Mouse (Mus musculus) lung, postnatal 0 days (tissue): ENCODE measurements around the gene Dnmt3b. TPM values are rescaled to one million over a fixed set of nuclear protein-coding genes. Genes with fewer than 3 reads are reported as not detected.
A peak's percentile ranks its signal among the peaks of the same experiment; 100 is the strongest.

ENCODE experiments used
- ATAC-seq: fragments of 200-750 bp; cut with Nextera tagmentation; 2 replicates; pipeline ENCODE4 v1.8.0; 2017; ENCODE audit warnings: moderate library complexity
- DNase-seq: peaks from one replicate; pipeline ENCODE4 v3.0.0-alpha.2; 2016; ENCODE audit warnings: low spot score
- H3K27ac ChIP-seq: fragments of 300-500 bp; sonication (generic); 2 replicates; pipeline ENCODE4 v1.5.1; 2014; ENCODE audit warnings: antibody characterized with exemption, mild to moderate bottlenecking, low read length, mixed read lengths
- H3K27me3 ChIP-seq: fragments of 300-500 bp; sonication (generic); replicated peaks from 2 replicates; pipeline ENCODE4 v1.6.1; 2014; ENCODE audit warnings: low read length, mixed read lengths; ENCODE audit not compliant: insufficient read depth
- H3K36me3 ChIP-seq: fragments of 300-500 bp; sonication (generic); 2 replicates; pipeline ENCODE4 v1.6.1; 2014; ENCODE audit warnings: low read length, mixed read lengths; ENCODE audit not compliant: insufficient read depth
- H3K4me1 ChIP-seq: fragments of 300-500 bp; sonication (generic); 2 replicates; pipeline ENCODE4 v1.6.1; 2014; ENCODE audit warnings: antibody characterized with exemption, low read depth, low read length, mixed read lengths; ENCODE audit not compliant: insufficient read depth
- H3K4me2 ChIP-seq: fragments of 300-500 bp; sonication (generic); replicated peaks from 2 replicates; pipeline ENCODE4 v1.6.1; 2014; ENCODE audit warnings: low read depth, mild to moderate bottlenecking, low read length, moderate library complexity, mixed read lengths
- H3K4me3 ChIP-seq: fragments of 300-500 bp; sonication (generic); 2 replicates; pipeline ENCODE4 v1.5.1; 2014; ENCODE audit warnings: low read depth, low read length
- H3K9ac ChIP-seq: fragments of 300-500 bp; sonication (generic); replicated peaks from 2 replicates; pipeline ENCODE4 v1.6.1; 2014; ENCODE audit warnings: low read depth, mild to moderate bottlenecking
- H3K9me3 ChIP-seq: fragments of 300-500 bp; sonication (generic); 2 replicates; pipeline ENCODE4 v1.6.1; 2016; ENCODE audit warnings: low read length, mixed read lengths
- CTCF ChIP-seq: IDR thresholded peaks from 2 replicates; pipeline ENCODE4 v1.5.1; 2016; ENCODE audit warnings: antibody characterized with exemption, mild to moderate bottlenecking
- EP300 ChIP-seq: IDR thresholded peaks from 2 replicates; pipeline ENCODE4 v1.6.1; 2016; ENCODE audit warnings: antibody characterized with exemption, mild to moderate bottlenecking, control low read depth
- WGBS: fragments of 180-500 bp; shearing (Covaris S2); extraction: QIAGEN DNeasy Blood & Tissue Kit; methylation state at CpG from one replicate; pipeline ENCODE4 v1.1.7; 2014; 5-methylcytosine and 5-hydroxymethylcytosine counted together
- polyA plus RNA-seq: library from polyadenylated mRNA; unstranded; fragments of >200 nt; fragmentation: Nextera tagmentation; extraction: Ambion mirVana; gene quantifications from 2 replicates; pipeline ENCODE4 v1.2.1, GENCODE M21; 2015

Gene Dnmt3b
- polyA plus RNA-seq, 1 experiment from 2014 or later: 3.3 TPM

DNA sequence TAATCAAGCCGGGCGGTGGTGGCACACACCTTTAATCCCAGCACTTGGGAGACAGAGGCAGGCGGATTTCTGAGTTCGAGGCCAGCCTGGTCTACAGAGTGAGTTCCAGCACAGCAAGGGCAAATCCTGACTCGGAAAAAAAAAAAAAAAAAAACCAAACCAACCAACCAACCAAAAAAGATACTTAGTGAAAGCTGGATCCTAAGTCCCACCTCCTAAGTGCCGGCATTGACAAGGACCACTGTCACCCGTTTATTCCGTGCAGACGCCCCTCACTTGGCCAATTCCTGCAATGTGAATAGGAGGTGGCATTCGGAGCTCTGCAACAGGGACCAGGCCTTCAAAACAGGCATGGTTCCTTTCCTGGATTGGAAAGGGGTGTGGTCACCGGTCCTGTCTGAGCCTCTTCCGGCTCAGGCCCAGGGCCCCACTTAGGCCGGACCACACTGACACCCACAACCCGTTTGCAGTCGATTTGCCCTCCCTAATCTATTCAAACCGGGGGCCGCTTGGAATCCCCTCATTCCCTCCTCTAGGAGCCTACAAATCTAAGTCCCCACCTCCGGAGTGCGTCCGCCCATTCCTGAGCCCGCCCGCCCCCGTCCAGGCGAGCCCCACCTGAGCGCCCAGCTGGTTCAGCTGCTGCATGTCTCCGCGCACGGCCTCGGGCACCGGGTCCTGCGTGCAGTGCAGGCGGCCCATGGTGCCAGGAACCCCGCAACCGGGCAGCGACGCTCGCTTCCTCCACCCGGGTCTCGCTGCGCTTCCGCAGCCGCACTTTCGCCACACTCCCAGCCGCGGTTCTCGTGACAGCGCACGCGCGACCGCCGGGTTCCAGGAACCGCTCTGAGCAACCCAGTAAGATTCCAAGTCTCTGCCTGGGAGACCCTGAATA is 17.0 kb upstream of the Dnmt3b start, which contains the start of gene Commd7:
Commd7 (minus strand) TSS at position 806 of the 895 bp plus-strand sequence.
- ATAC-seq (peak; percentile 93), DNase-seq (peak; percentile 83)
- H3K9ac ChIP-seq: peak within 1 kb of the TSS; percentile 85
- peak within 1 kb of the TSS; percentile 90 for H3K27ac ChIP-seq
- H3K4me1 ChIP-seq: peaks cover 4% of the 10 kb centered on the region; the same call in 1 of the 2 replicates
- TF ChIP-seq CTCF (no peak), EP300 (no peak)
- H3K36me3 ChIP-seq: peaks cover 6% of the 10 kb centered on the region; the same call in 1 of the 2 replicates
- H3K4me3 ChIP-seq: peak within 1 kb of the TSS; percentile 74
- no peaks in the 10 kb centered on the region for H3K27me3 ChIP-seq
- no peaks in the 10 kb centered on the region for H3K9me3 ChIP-seq
- H3K4me2 ChIP-seq: peak within 1 kb of the TSS; percentile 67
- WGBS: 4% methylated on average over 53 of the region's 53 CpGs

- ATAC-seq: 0 out of 2 replicates have a peak, but pooled peaks have one; percentile 1
- 9% methylated on average over 2 of the region's 2 CpGs for WGBS
- no peaks in the 10 kb centered on the region for H3K27me3 ChIP-seq
- no peak for DNase-seq
- TF ChIP-seq EP300 (no peak), CTCF (no peak)
- H3K36me3 ChIP-seq: peaks cover 5% of the 10 kb centered on the region; the same call in 1 of the 2 replicates
- peak overlapping the region; percentile 74 for H3K4me3 ChIP-seq
- H3K4me1 ChIP-seq: peaks cover 4% of the 10 kb centered on the region; the same call in 1 of the 2 replicates
- H3K27ac ChIP-seq: peak overlapping the region; percentile 90
- peak overlapping the region; percentile 67 for H3K4me2 ChIP-seq
- H3K9ac ChIP-seq: peak overlapping the region; percentile 85
- no peaks in the 10 kb centered on the region for H3K9me3 ChIP-seq
Measured at GRCm38 (mm10) chr2:153632871-153633226, 16.4 kb upstream of the Dnmt3b start.

- no peaks in the 10 kb centered on the region for H3K27me3 ChIP-seq
- DNase-seq: no peak
- H3K4me3 ChIP-seq: no peak overlapping the region
- peaks cover 4% of the 10 kb centered on the region; the same call in 1 of the 2 replicates for H3K4me1 ChIP-seq
- H3K4me2 ChIP-seq: no peak overlapping the region
- peak overlapping the region; percentile 90; the same call in 1 of the 2 replicates for H3K27ac ChIP-seq
- ATAC-seq: peak; percentile 8; the same call in 1 of the 2 replicates
- H3K36me3 ChIP-seq: peaks cover under 1% of the 10 kb centered on the region; the same call in 1 of the 2 replicates
- no peaks in the 10 kb centered on the region for H3K9me3 ChIP-seq
- no peak overlapping the region for H3K9ac ChIP-seq
- 58% methylated on average over 5 of the region's 5 CpGs for WGBS
- TF ChIP-seq EP300: no peak
- no peak for TF ChIP-seq CTCF
Measured at GRCm38 (mm10) chr2:153633259-153633658, 16.0 kb upstream of the Dnmt3b start.

GRCm38 (mm10) chr2:153638977-153639680 is 10.1 kb upstream of the Dnmt3b start:
- no peak for DNase-seq
- H3K9ac ChIP-seq: no peak overlapping the region
- no peaks in the 10 kb centered on the region for H3K9me3 ChIP-seq

DNA sequence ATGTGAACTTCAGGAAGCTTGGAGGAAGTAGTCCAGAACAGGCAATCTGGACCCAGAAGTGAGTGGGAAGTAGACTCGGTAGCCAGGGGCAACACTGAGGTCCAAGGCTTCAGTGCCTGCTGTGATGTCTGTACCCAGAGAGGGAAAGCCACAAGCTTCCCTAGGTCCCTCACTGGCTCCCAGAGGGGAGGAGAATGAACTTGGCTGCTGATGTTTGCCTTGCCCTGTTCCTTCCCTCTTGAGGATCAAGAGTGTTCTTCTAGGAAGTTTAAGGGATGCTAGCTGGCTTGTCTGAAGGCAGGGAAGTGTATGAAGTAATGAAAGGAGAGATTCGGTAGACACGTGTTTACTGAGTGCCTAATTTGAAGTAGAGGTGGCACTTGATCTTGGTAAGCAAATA is 6.8 kb upstream of the Dnmt3b start:
- Histone ChIP-seq H3K4me3 (no peak overlapping the region), H3K36me3 (no peaks in the 10 kb centered on the region), H3K4me2 (no peak overlapping the region), H3K9ac (no peak overlapping the region), H3K27ac (no peak overlapping the region), H3K9me3 (no peaks in the 10 kb centered on the region), H3K27me3 (no peaks in the 10 kb centered on the region), H3K4me1 (no peaks in the 10 kb centered on the region)
- TF ChIP-seq EP300: no peak
- no peak for TF ChIP-seq CTCF
- ATAC-seq (peak; percentile 65), DNase-seq (peak; percentile 52)
- WGBS: 12% methylated on average over 3 of the region's 3 CpGs

More at GRCm38 (mm10) chr2:153638977-153639680, 10.1 kb upstream of the Dnmt3b start:
- ATAC-seq: no peak
- H3K27me3 ChIP-seq: no peaks in the 10 kb centered on the region
- TF ChIP-seq EP300: no peak
- no peak for TF ChIP-seq CTCF
- no peaks in the 10 kb centered on the region for H3K4me1 ChIP-seq
- no peak overlapping the region for H3K4me2 ChIP-seq
- no peak overlapping the region for H3K27ac ChIP-seq
- no peak overlapping the region for H3K4me3 ChIP-seq
- H3K36me3 ChIP-seq: no peaks in the 10 kb centered on the region
- 29% methylated on average over 15 of the region's 15 CpGs for whole genome bisulfite sequencing

- H3K27me3 ChIP-seq: no peaks in the 10 kb centered on the region
- H3K27ac ChIP-seq: no peak overlapping the region
- ATAC-seq (no peak), DNase-seq (no peak)
- TF ChIP-seq CTCF: no peak
- no peak for TF ChIP-seq EP300
- no peak overlapping the region for H3K4me2 ChIP-seq
- 32% methylated on average over 6 of the region's 6 CpGs for WGBS
- H3K4me3 ChIP-seq: no peak overlapping the region
- no peak overlapping the region for H3K9ac ChIP-seq
- H3K36me3 ChIP-seq: no peaks in the 10 kb centered on the region
- no peaks in the 10 kb centered on the region for H3K9me3 ChIP-seq
- H3K4me1 ChIP-seq: no peaks in the 10 kb centered on the region
Measured at GRCm38 (mm10) chr2:153642999-153643398, 6.3 kb upstream of the Dnmt3b start.
